Comparison of ENCODE assay signal across 10 mouse cellular contexts in the genomic region with DNA sequence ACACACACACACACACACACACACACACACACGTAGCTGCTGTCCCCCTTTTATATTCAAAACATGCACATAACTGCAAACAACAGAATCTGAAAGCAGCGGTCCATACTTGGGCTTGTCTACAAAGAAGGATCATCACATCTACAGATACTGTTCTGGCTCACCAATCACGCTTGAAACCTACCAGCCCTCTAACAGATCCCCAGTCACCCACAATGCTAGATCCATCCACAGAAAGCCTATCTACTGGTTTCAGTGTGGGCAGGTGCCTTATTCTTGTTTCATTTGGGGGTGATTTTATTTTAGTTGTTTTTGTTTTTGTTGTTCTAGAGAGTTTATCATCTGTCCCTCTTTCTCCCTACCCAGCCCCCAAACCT. TPM values are rescaled to one million over a fixed set of nuclear protein-coding genes. Genes with fewer than 3 reads are reported as not detected.
A peak's percentile ranks its signal among the peaks of the same experiment; 100 is the strongest.
DNase-seq lines count a peak whose midpoint lies in the region; ATAC-seq and TF ChIP-seq lines count a peak whose summit lies in the region.
"Had no signal": no experiment of that assay in that cellular context is flagged by ENCODE, and none has a peak within 500 bp of the region (broad histone marks: within the 10 kb centered on the region; RNA-seq: fewer than 3 reads in every experiment).

No protein-coding gene starts in this region.

- ATAC-seq in kidney, postnatal 0 days (replicated peaks; ENCODE audit: low FRiP score, low read depth), result no peak
- no peak for ATAC-seq in embryonic facial prominence, embryonic 13.5 days (ENCODE audit: insufficient number of reproducible peaks, insufficient read depth, low FRiP score, low TSS enrichment, low read depth)
- ATAC-seq in hindbrain, embryonic 13.5 days (ENCODE audit: low FRiP score), result peak; percentile 72
- ATAC-seq in midbrain, embryonic 13.5 days, result peak; percentile 44
- ATAC-seq: Patski had no signal

- no peaks in the 10 kb centered on the region for H3K36me3 ChIP-seq in kidney, postnatal 0 days (ENCODE audit: insufficient read depth, low read length)
- H3K36me3 ChIP-seq in embryonic facial prominence, embryonic 13.5 days, result no peaks in the 10 kb centered on the region
- no peaks in the 10 kb centered on the region for H3K36me3 ChIP-seq in hindbrain, embryonic 13.5 days
- H3K36me3 ChIP-seq in midbrain, embryonic 13.5 days, result no peaks in the 10 kb centered on the region

- H3K9ac ChIP-seq in kidney, postnatal 0 days (ENCODE audit: low read depth, low read length), result no peak overlapping the region
- peak overlapping the region; percentile 77 for H3K9ac ChIP-seq in embryonic facial prominence, embryonic 13.5 days
- peak overlapping the region; percentile 89 for H3K9ac ChIP-seq in hindbrain, embryonic 13.5 days
- H3K9ac ChIP-seq in midbrain, embryonic 13.5 days (replicated peaks), result peak overlapping the region; percentile 81

- peak overlapping the region; percentile 81 for H3K4me2 ChIP-seq in kidney, postnatal 0 days (ENCODE audit: low read length)
- H3K4me2 ChIP-seq in embryonic facial prominence, embryonic 13.5 days, result peak overlapping the region; percentile 91
- H3K4me2 ChIP-seq in hindbrain, embryonic 13.5 days, result peak overlapping the region; percentile 71
- H3K4me2 ChIP-seq in midbrain, embryonic 13.5 days (replicated peaks), result peak overlapping the region; percentile 70

- H3K4me3 ChIP-seq in kidney, postnatal 0 days (replicated peaks; ENCODE audit: low read depth, low read length), result peak overlapping the region; percentile 38; the same call in 1 of the 2 replicates
- peak overlapping the region; percentile 56 for H3K4me3 ChIP-seq in embryonic facial prominence, embryonic 13.5 days
- peak overlapping the region; percentile 79 for H3K4me3 ChIP-seq in hindbrain, embryonic 13.5 days
- peak overlapping the region; percentile 71 for H3K4me3 ChIP-seq in midbrain, embryonic 13.5 days (replicated peaks)

- H3K9me3 ChIP-seq in kidney, postnatal 0 days (replicated peaks; ENCODE audit: low read length), result no peaks in the 10 kb centered on the region
- H3K9me3 ChIP-seq in embryonic facial prominence, embryonic 13.5 days, result no peaks in the 10 kb centered on the region
- no peaks in the 10 kb centered on the region for H3K9me3 ChIP-seq in hindbrain, embryonic 13.5 days
- no peaks in the 10 kb centered on the region for H3K9me3 ChIP-seq in midbrain, embryonic 13.5 days

- H3K27me3 ChIP-seq in kidney, postnatal 0 days (ENCODE audit: insufficient read depth, low read length), result no peaks in the 10 kb centered on the region
- no peaks in the 10 kb centered on the region for H3K27me3 ChIP-seq in embryonic facial prominence, embryonic 13.5 days
- no peaks in the 10 kb centered on the region for H3K27me3 ChIP-seq in hindbrain, embryonic 13.5 days
- H3K27me3 ChIP-seq in midbrain, embryonic 13.5 days, result no peaks in the 10 kb centered on the region
- H3K27me3 ChIP-seq: Patski had no signal

- 65% methylated on average over 3 of the region's 3 CpGs for WGBS in kidney, postnatal 0 days
- 40% methylated on average over 3 of the region's 3 CpGs for WGBS in embryonic facial prominence, embryonic 13.5 days
- 38% methylated on average over 3 of the region's 3 CpGs for WGBS in hindbrain, embryonic 13.5 days
- 44% methylated on average over 3 of the region's 3 CpGs for WGBS in midbrain, embryonic 13.5 days

- H3K27ac ChIP-seq in kidney, postnatal 0 days, result no peak overlapping the region
- H3K27ac ChIP-seq in embryonic facial prominence, embryonic 13.5 days, result no peak overlapping the region
- peak overlapping the region; percentile 97 for H3K27ac ChIP-seq in hindbrain, embryonic 13.5 days
- H3K27ac ChIP-seq in midbrain, embryonic 13.5 days, result peak overlapping the region; percentile 94
- H3K27ac ChIP-seq: macrophage had no signal

- TF ChIP-seq CTCF in kidney, postnatal 0 days (IDR thresholded peaks at IDR 0.05; ENCODE audit: low read depth), result no peak

- no peaks in the 10 kb centered on the region for H3K4me1 ChIP-seq in kidney, postnatal 0 days (replicated peaks; ENCODE audit: insufficient read depth, low read length)
- H3K4me1 ChIP-seq in embryonic facial prominence, embryonic 13.5 days, result peaks cover 8% of the 10 kb centered on the region
- peaks cover 17% of the 10 kb centered on the region for H3K4me1 ChIP-seq in hindbrain, embryonic 13.5 days (replicated peaks)
- peaks cover 26% of the 10 kb centered on the region for H3K4me1 ChIP-seq in midbrain, embryonic 13.5 days (replicated peaks)

- DNase-seq in kidney, postnatal 0 days (ENCODE audit: low spot score), result no peak
- no peak for DNase-seq in kidney, adult 11 months
- no peak for DNase-seq in urinary bladder, adult 18-20 months (ENCODE audit: low spot score in 2 of 2)
- no peak for DNase-seq in thymus, postnatal 0 days (ENCODE audit: low spot score)
- DNase-seq in right cerebral cortex, adult 18-20 months, result no peak

RNA-seq across cellular contexts. Expression of a gene that starts 0.2 kb away (rescaled TPM):
- polyA plus RNA-seq in kidney, postnatal 0 days (2015; fragmentation: Nextera tagmentation; extraction: Ambion mirVana), result 0.84 and 1.1 TPM in 2 replicates
- 6.0 and 8.0 TPM in 2 replicates for polyA plus RNA-seq in embryonic facial prominence, embryonic 13.5 days (2015; fragmentation: Nextera tagmentation; extraction: Ambion mirVana)
- polyA plus RNA-seq in hindbrain, embryonic 13.5 days (2015; fragmentation: Nextera tagmentation; extraction: Ambion mirVana), result 128 and 134 TPM in 2 replicates
- polyA plus RNA-seq in midbrain, embryonic 13.5 days (2015; fragmentation: Nextera tagmentation; extraction: Ambion mirVana), result 111 and 122 TPM in 2 replicates
- 0.05 TPM in 1 of 2 replicates, not detected in the other for polyA plus RNA-seq in thymus, postnatal 0 days (2015; fragmentation: Nextera tagmentation; extraction: Ambion mirVana)
- polyA plus RNA-seq: macrophage had no signal

RNA-seq across cellular contexts. Expression of a gene that starts 0.5 kb away (rescaled TPM):
- polyA plus RNA-seq in kidney, postnatal 0 days (2015; fragmentation: Nextera tagmentation; extraction: Ambion mirVana), result 0.22 TPM in 1 of 2 replicates, not detected in the other
- 0.14 and 0.32 TPM in 2 replicates for polyA plus RNA-seq in embryonic facial prominence, embryonic 13.5 days (2015; fragmentation: Nextera tagmentation; extraction: Ambion mirVana)
- polyA plus RNA-seq in hindbrain, embryonic 13.5 days (2015; fragmentation: Nextera tagmentation; extraction: Ambion mirVana), result 1.1 and 1.3 TPM in 2 replicates
- 1.9 and 2.0 TPM in 2 replicates for polyA plus RNA-seq in midbrain, embryonic 13.5 days (2015; fragmentation: Nextera tagmentation; extraction: Ambion mirVana)
- polyA plus RNA-seq in thymus, postnatal 0 days (2015; fragmentation: Nextera tagmentation; extraction: Ambion mirVana), result not detected in 2 replicates
- polyA plus RNA-seq: macrophage had no signal

Comparison
In these comparisons a context has a peak if more than half of its experiments do, and no peak if none do; other contexts are left out.
1. ATAC-seq: peak in hindbrain, embryonic 13.5 days (single experiment) and midbrain, embryonic 13.5 days (single experiment); none in kidney, postnatal 0 days (single experiment) and embryonic facial prominence, embryonic 13.5 days (single experiment).
2. H3K27ac ChIP-seq: peak in hindbrain, embryonic 13.5 days (single experiment) and midbrain, embryonic 13.5 days (single experiment); none in kidney, postnatal 0 days (single experiment) and embryonic facial prominence, embryonic 13.5 days (single experiment).
3. RNA of a gene that starts 0.2 kb away (polyA plus RNA-seq): 128 to 134 TPM in hindbrain, embryonic 13.5 days and 111 to 122 TPM in midbrain, embryonic 13.5 days; 6.0 to 8.0 TPM in embryonic facial prominence, embryonic 13.5 days, 0.84 to 1.1 TPM in kidney, postnatal 0 days and 0.05 TPM in thymus, postnatal 0 days; every median in the first group is over 10 times any median in the second.
4. Peak in every context shown above with its lines, with median percentiles within 50 percentile points of each other: H3K4me2 ChIP-seq and H3K4me3 ChIP-seq.